Mouse (Mus musculus) embryonic fibroblast, embryonic 13.5 days (primary cell): ENCODE results near the gene Rgs6.

Source experiments
- CTCF ChIP-seq: IDR thresholded peaks from 2 replicates; pipeline ENCODE4 v1.5.1; 2011; ENCODE audit warnings: mild to moderate bottlenecking, control low read depth, low read length, moderate library complexity, borderline replicate concordance; ENCODE audit not compliant: insufficient read depth
- POLR2A ChIP-seq: IDR thresholded peaks from 2 replicates; pipeline ENCODE4 v1.6.1; 2011; ENCODE audit warnings: low read depth, mild to moderate bottlenecking, control low read depth, low read length, moderate library complexity

DNA sequence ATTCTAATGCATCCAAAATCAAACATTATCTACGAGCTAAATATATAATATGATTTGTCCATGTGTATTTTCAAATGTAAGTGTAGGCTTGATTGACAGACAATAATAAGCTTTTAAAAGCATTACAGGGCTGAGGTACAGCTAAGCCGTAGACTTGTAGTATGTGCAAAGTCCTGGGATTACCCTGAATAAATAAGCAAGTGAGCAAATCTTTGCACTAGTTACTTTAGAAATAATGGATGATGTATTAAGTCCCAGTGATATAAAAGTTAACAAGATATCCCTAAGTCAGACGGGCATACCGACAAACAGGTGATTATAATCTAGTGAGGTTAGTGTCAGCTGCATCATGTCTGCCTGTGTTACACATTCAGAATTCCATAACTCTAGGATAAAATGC is 326.0 kb downstream of the Rgs6 start:
- no peak for TF ChIP-seq CTCF
- no peak for TF ChIP-seq POLR2A
